Mouse (Mus musculus) retina, adult 2 months (tissue): ENCODE results near the gene Ncs1.

Source experiments
- DNase-seq: peaks from one replicate; pipeline ENCODE4 v3.0.0-alpha.2; 2012; ENCODE audit warnings: low read depth, low spot score

The Ncs1 gene

DNA sequence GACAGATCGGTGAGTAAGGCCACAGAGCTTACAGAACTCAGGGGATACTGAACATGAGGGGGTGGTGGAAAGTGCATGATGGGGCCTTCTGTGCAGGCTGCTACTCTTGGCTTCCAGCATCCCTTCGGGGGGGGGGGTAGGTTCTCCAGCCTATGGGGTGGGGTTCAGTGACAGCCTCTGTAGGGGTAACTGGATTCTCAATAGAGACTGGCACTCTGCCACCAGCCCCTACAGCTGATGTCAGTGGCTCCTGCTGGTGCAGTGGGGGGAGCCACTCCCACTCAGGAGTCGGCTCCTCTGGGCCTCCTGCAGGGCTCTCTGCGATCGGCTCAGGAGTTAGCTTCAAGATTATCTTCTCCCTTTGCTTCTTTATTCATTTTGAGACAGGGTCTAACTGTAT is 32.9 kb downstream of the Ncs1 start:
- no peak for DNase-seq

DNA sequence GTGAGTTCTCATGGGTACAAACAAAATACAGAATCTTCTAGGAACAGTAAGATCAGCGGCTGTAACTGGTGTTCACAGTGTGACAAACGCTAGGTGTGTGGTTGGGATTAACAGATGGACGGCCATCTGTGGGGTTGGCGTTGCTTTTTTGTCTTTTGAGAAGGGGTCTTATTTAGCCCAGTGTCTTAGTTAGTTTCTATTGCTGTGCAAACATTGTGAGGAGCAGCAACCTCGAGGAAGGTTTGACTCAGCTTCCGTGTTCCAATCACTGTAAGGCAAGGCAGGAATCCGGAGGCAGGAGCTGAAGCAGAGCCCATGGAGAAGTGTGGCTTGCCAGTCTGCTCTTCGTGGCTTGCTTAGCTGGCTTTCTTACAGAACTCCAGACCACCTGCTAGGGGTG is 35.5 kb downstream of the Ncs1 start:
- DNase-seq: no peak

GRCm38 (mm10) chr2:31282266-31282665 is 36.6 kb downstream of the Ncs1 start:
- DNase-seq: no peak

DNA sequence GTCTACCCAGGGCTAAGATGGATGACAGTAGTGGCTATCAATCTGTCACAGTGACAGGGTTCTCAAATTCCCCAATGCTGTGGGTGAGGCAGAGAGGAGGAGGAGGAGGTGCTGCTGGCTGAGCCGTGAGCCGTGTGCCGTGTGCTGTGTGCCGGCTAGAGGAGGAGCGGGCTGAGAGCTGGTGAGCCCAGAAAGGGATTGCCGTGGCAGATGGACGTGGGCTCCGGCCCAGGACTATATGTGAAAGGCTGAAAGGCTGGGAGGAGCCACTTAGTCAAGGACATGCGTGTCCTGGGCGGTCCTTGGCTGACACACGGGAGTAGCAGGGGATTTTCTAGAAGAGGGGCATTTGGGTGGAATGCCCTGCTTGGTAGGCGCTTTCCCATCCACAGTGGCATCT is 37.3 kb downstream of the Ncs1 start:
- DNase-seq: no peak

DNA sequence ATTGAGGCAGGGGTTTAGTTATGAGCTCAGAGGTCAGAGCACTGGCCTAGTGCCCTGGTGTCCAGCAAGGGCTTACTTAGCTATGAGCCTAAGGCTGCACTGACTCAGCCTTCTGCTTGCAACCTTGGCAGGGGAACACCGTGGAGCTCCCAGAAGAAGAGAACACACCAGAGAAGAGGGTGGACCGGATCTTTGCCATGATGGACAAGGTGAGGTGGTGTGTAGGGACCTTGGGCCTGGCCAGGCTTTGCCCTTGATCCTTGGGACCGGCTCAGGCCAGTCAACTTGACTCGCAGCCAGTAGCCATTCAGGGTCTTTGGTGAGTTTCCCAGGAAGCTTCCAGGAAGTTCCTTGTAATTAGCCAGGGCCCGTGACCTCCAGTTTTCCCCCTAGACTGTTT is 38.9 kb downstream of the Ncs1 start:
- no peak for DNase-seq

DNA sequence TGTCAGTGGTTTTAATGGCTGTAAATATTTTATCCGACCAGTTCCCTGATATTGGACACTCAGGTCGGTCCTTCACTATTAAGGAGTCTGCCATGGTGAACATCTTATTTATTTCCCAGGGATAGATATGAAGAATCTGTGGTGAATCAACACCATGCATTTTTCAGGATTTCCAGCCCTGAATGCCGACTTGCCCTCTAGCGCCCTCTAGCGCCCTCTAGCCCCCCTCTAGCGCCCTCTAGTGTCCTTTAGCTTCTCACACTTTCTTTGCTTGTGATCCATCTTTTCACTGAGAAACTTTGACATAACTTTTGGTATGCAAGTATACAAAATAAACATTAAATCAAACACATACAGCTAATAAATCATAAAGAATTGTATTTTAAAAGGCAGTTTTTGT is 45.8 kb downstream of the Ncs1 start:
- DNase-seq: peak; percentile 44

- no peak for DNase-seq
These were observed 49.4 kb downstream of the Ncs1 start for GRCm38 (mm10) chr2:31294985-31295384.

- no peak for DNase-seq
These were observed 50.8 kb downstream of the Ncs1 start for GRCm38 (mm10) chr2:31296395-31296794.

DNA sequence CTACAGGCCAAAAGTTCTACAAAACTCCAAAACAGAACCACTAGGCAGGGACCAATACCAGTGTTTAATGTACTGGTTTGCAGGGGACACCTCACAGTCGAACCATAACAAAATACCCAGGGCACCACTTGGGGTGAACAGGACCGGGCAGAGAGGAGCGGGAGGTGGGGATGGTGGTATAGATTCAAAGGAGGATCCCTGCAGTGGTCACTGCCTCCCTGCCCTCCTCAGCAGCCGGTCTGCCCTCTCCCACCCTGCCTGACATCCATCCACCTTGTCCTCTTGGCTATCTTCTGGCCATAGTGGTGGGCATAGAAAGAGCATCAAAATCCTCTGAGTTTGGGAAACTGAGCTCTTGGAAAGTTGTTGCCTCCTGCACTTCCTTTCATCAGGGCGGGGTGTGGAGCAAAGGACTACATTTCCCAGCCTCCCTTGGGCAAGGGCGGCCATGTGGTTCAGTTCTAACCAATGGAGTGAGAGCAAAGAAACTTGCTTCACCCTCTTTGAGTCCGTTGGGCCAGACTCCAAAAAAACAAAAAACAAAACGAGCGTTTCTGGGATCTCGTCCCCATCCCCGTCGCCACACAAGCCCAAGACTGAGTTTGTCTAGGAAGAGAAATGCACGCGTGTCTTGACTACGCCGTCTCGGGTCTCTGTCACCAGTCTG is 52.1 kb downstream of the Ncs1 start:
- DNase-seq: no peak

GRCm38 (mm10) chr2:31298814-31299213 is 53.2 kb downstream of the Ncs1 start:
- no peak for DNase-seq

- DNase-seq: no peak
These were observed 53.6 kb downstream of the Ncs1 start for GRCm38 (mm10) chr2:31299266-31299665.

DNA sequence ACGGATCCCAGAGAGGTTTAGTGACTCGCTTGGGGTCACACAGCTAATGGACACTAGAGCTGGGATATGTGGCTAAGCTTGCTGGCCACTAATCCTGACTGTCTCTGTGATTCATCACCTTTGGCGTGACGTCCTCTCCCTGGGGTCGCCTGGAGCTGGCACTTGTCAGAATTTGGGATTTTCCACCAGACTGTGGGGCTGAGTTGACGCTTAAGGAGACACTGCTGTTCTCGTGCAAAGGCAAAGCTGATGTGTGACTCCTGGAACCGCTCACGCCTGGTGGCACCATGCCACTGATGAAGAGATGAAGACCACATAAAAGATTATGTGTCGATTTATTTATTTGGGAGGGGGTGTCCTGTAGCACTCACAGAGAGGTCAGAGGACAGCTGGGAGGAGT is 54.4 kb downstream of the Ncs1 start:
- DNase-seq: no peak

- DNase-seq: no peak
These were observed 57.6 kb downstream of the Ncs1 start for GRCm38 (mm10) chr2:31303177-31303576.

DNA sequence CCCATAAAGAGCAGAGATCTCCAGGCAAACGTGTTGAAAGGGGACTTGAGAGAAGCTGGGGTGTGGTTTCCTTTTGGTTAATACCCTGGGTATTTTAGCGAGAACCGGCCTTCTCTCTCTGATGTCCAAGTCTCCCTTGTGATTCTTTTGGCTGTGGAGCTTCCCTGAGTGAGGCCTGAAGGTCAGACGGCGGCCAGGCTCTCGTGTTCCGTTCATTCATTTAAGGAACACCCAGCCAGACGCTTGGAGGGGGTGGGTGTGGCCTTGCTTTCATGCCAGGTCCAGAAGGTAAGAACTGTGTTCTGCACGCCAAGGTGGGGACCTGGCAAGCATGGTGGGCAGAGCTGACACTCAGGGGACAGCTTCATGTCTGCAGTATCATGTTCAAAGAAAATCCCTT is 58.6 kb downstream of the Ncs1 start:
- no peak for DNase-seq

- no peak for DNase-seq
These were observed 59.4 kb downstream of the Ncs1 start for GRCm38 (mm10) chr2:31304801-31305665.

DNA sequence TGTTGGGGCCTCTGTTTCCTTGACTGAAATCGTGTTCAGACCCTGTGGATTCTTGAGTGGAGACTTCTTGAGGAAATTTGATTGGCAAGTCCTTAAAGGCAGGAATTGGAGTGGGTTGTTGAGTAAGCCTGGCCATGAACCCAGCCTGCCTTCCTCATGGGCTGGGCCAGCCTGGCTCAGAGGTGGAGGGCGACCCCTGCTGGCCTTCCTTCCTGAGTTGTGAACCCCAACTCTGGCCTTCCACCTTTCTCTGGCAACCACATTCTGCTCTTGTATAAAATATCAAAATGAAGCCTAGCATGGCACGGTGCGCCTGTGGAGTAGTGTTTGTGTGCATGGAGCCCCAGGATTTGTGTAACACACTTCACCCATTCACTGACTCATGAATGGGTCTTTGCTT is 60.1 kb downstream of the Ncs1 start:
- no peak for DNase-seq

DNA sequence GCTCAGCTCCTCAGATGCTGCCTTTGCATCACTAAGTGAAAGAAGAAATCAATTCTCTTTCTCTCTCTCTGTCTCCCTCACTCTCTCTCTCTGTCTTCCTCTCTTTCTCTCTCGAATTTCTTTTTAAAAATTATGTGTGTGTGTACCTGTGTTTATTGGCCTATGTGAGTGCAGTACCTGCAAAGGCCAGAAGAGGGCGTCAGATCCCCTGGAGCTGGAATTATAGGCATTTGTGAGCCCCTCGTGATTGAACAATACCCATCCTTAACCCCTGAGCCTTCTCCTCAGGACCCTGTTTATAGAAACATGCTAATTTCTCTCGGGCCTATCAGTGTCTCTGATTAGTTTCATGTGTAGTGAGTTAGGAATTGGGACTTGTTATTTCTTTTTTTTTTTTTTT is 62.6 kb downstream of the Ncs1 start:
- no peak for DNase-seq

GRCm38 (mm10) chr2:31309549-31309948 is 63.9 kb downstream of the Ncs1 start:
- no peak for DNase-seq

- DNase-seq: no peak
These were observed 68.4 kb downstream of the Ncs1 start, which contains the start of gene Hmcn2 for GRCm38 (mm10) chr2:31314007-31314465. Hmcn2 (plus strand) TSS chr2:31314415.

GRCm38 (mm10) chr2:31318162-31318561 is 72.5 kb downstream of the Ncs1 start:
- DNase-seq: no peak

DNA sequence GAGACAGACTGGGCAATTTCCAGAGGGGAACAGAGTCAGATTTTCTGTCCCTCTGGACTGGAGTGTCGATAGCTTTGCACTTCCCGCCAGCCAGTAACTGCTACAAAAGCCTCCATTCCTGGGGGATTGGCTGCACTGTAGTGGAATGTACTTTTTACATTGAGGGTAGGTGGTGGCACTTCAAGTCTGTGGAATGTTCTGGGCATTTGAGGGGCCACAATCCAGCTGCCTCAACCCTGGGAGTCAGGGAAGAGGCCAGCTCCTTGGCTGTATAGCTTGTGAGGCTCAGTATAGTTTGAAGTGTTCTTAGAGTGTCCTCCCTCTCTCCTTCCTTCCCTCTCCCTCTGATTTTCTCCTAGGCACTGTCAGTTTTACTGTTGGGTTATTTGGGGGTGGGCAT is 73.6 kb downstream of the Ncs1 start:
- no peak for DNase-seq

- DNase-seq: no peak
These were observed 81.6 kb downstream of the Ncs1 start for GRCm38 (mm10) chr2:31327186-31327585.

- DNase-seq: peak; percentile 25
These were observed 92.2 kb downstream of the Ncs1 start for GRCm38 (mm10) chr2:31337706-31338330.
